Mouse (Mus musculus) cerebellum, adult 2 months (tissue): ENCODE measurements around the gene Brsk1.

Experiments
- CTCF ChIP-seq: fragments of 200-500 bp; IDR thresholded peaks from 2 replicates; pipeline ENCODE4 v1.5.1; 2011; ENCODE audit warnings: low read depth, mild to moderate bottlenecking, control low read depth, low read length, moderate library complexity, borderline replicate concordance; ENCODE audit not compliant: insufficient read depth
- POLR2A ChIP-seq: fragments of 200-500 bp; IDR thresholded peaks from 2 replicates; pipeline ENCODE4 v1.6.1; 2011; ENCODE audit warnings: low read length, control low read depth, borderline replicate concordance; ENCODE audit not compliant: insufficient read depth

DNA sequence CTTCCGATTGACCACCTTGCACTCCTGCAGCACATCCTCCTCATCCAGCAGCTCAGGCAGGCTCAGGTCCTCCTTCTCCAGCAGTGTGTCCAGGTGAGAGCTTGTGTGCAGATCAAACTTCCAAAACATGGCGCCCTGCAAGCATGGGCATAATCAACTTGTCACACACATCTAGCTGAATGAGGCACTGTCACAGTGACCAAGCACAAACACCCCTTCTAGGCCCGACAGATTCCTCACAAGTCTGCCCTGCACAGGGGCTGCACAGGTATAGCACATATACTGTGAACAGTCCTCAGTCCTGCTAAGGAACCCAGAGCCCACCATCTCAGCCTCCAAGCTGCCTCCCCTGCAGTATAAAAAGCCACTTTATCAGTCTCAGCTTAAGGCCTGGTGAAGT lies 43.6 kb upstream of the Brsk1 start:
- TF ChIP-seq CTCF = no peak
- TF ChIP-seq POLR2A = no peak
